Mouse (Mus musculus): Measurements from ENCODE around the gene Mboat1. TPM values are rescaled to one million over a fixed set of nuclear protein-coding genes. Genes with fewer than 3 reads are reported as not detected.

The Mboat1 gene
- polyA plus RNA-seq, 1 experiment = 1.8 TPM

- TF ChIP-seq CTCF (IDR thresholded peaks at IDR 0.05; ENCODE audit: borderline replicate concordance, extremely low read depth, insufficient read depth, insufficient read length) = no peak
- TF ChIP-seq POLR2A (IDR thresholded peaks at IDR 0.05; ENCODE audit: borderline replicate concordance, extremely low read depth, insufficient read depth, insufficient read length, poor library complexity, severe bottlenecking) = no peak
- peak; percentile 37 for DNase-seq (ENCODE audit: low read depth)
Observed at GRCm38 (mm10) chr13:30217588-30218371, 81.5 kb downstream of the Mboat1 start.

GRCm38 (mm10) chr13:30219597-30219996 lies 83.3 kb downstream of the Mboat1 start:
- TF ChIP-seq POLR2A (IDR thresholded peaks at IDR 0.05; ENCODE audit: borderline replicate concordance, extremely low read depth, insufficient read depth, insufficient read length, poor library complexity, severe bottlenecking) (no peak), CTCF (IDR thresholded peaks at IDR 0.05; ENCODE audit: borderline replicate concordance, extremely low read depth, insufficient read depth, insufficient read length) (no peak)
- DNase-seq (ENCODE audit: low read depth) = no peak

- DNase-seq (ENCODE audit: low read depth) = peak; percentile 18
- TF ChIP-seq POLR2A (IDR thresholded peaks at IDR 0.05; ENCODE audit: borderline replicate concordance, extremely low read depth, insufficient read depth, insufficient read length, poor library complexity, severe bottlenecking) = no peak
- no peak for TF ChIP-seq CTCF (IDR thresholded peaks at IDR 0.05; ENCODE audit: borderline replicate concordance, extremely low read depth, insufficient read depth, insufficient read length)
Observed at GRCm38 (mm10) chr13:30221316-30221715, 85.0 kb downstream of the Mboat1 start.

DNA sequence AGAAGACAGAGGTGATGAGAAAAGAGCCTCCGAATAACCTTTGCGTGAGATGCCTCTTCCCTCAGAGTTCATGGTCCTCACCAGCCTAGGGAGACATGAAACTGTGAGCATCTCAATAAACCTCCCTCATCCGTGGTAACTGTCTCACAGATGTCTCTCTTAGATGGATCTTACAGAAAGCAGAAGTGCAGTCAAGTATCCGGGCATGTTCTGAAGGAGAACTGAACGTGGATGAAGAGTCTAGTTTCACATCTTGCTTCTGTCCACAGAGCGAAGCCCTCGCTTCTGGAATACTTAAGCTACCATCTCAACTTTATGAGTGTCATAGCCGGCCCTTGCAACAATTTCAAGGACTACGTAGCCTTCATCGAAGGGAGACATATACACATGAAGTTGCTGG lies 87.8 kb downstream of the Mboat1 start:
- TF ChIP-seq POLR2A (IDR thresholded peaks at IDR 0.05; ENCODE audit: borderline replicate concordance, extremely low read depth, insufficient read depth, insufficient read length, poor library complexity, severe bottlenecking) (no peak), CTCF (IDR thresholded peaks at IDR 0.05; ENCODE audit: borderline replicate concordance, extremely low read depth, insufficient read depth, insufficient read length) (no peak)
- DNase-seq (ENCODE audit: low read depth) = no peak

DNA sequence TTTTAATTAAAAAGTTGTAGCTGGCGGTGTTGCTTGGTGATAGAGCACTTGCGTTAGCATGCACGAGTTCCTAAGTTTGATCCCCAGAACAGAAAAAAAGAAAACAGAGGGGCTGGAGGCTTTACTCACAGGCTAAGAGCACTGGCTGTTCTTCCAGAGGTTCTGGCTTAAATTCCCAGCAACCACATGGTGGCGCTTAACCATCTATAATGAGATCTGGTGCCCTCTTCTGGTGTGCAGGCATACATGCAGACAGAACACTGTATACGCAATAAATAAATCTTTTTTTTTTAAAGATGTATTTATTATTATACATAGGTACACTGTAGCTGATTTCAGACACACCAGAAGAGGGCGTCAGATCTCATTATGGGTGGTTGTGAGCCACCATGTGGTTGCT lies 88.4 kb downstream of the Mboat1 start:
- DNase-seq (ENCODE audit: low read depth) = no peak
- TF ChIP-seq POLR2A (IDR thresholded peaks at IDR 0.05; ENCODE audit: borderline replicate concordance, extremely low read depth, insufficient read depth, insufficient read length, poor library complexity, severe bottlenecking) = no peak
- TF ChIP-seq CTCF (IDR thresholded peaks at IDR 0.05; ENCODE audit: borderline replicate concordance, extremely low read depth, insufficient read depth, insufficient read length) = no peak

- no peak for DNase-seq (ENCODE audit: low read depth)
- no peak for TF ChIP-seq CTCF (IDR thresholded peaks at IDR 0.05; ENCODE audit: borderline replicate concordance, extremely low read depth, insufficient read depth, insufficient read length)
- TF ChIP-seq POLR2A (IDR thresholded peaks at IDR 0.05; ENCODE audit: borderline replicate concordance, extremely low read depth, insufficient read depth, insufficient read length, poor library complexity, severe bottlenecking) = no peak
Observed at GRCm38 (mm10) chr13:30228762-30229161, 92.5 kb downstream of the Mboat1 start.

- TF ChIP-seq POLR2A (IDR thresholded peaks at IDR 0.05; ENCODE audit: borderline replicate concordance, extremely low read depth, insufficient read depth, insufficient read length, poor library complexity, severe bottlenecking) (no peak), CTCF (IDR thresholded peaks at IDR 0.05; ENCODE audit: borderline replicate concordance, extremely low read depth, insufficient read depth, insufficient read length) (no peak)
- DNase-seq (ENCODE audit: low read depth) = no peak
Observed at GRCm38 (mm10) chr13:30229625-30230139, 93.4 kb downstream of the Mboat1 start.

- TF ChIP-seq POLR2A (IDR thresholded peaks at IDR 0.05; ENCODE audit: borderline replicate concordance, extremely low read depth, insufficient read depth, insufficient read length, poor library complexity, severe bottlenecking) (no peak), CTCF (IDR thresholded peaks at IDR 0.05; ENCODE audit: borderline replicate concordance, extremely low read depth, insufficient read depth, insufficient read length) (no peak)
- peak; percentile 49 for DNase-seq (ENCODE audit: low read depth)
Observed at GRCm38 (mm10) chr13:30235056-30235750, 98.9 kb downstream of the Mboat1 start.

DNA sequence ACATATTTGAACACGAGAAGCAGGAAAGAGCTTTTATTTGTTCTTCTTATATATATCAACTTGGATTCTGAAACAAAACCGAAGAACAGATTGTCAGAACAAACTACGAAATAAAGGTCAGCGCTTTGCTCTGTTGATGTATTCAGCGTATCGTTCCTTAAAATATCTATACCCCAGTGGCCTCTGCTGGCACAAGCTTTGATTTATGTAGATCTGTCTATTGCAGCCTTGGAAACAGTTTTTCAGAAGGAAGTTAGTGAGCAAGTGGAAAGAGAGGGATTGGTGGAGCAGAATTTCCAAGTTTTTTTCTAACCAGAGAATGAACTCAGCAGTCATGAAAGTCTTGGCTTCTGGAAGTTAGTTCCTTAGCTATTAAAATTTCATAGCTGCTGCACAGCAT lies 103.1 kb downstream of the Mboat1 start:
- no peak for TF ChIP-seq CTCF (IDR thresholded peaks at IDR 0.05; ENCODE audit: borderline replicate concordance, extremely low read depth, insufficient read depth, insufficient read length)
- no peak for TF ChIP-seq POLR2A (IDR thresholded peaks at IDR 0.05; ENCODE audit: borderline replicate concordance, extremely low read depth, insufficient read depth, insufficient read length, poor library complexity, severe bottlenecking)

DNA sequence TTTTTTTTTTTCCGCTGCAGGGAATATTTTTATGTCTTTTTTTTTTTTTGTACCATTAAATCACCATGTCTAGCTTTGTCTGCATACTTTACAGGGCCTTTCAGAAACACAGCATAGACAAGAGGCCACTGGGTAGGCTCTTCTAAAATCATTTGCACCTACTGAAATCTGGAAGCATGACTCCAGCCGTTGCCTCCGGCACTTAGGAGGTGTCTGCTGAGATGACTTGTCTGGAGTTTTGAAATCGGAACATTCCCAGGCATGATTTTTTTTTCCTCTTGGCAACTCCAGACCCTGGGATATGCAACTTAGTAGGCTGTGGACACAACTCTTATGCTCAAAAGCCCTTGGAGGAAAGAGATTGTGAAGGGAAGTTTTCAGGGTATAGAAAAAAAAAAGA lies 109.3 kb downstream of the Mboat1 start:
- DNase-seq (ENCODE audit: low read depth) = no peak
- TF ChIP-seq POLR2A (IDR thresholded peaks at IDR 0.05; ENCODE audit: borderline replicate concordance, extremely low read depth, insufficient read depth, insufficient read length, poor library complexity, severe bottlenecking) (no peak), CTCF (IDR thresholded peaks at IDR 0.05; ENCODE audit: borderline replicate concordance, extremely low read depth, insufficient read depth, insufficient read length) (no peak)

More for the DNA sequence above, 103.1 kb downstream of the Mboat1 start:
- DNase-seq (ENCODE audit: low read depth) = no peak

- TF ChIP-seq CTCF (IDR thresholded peaks at IDR 0.05; ENCODE audit: borderline replicate concordance, extremely low read depth, insufficient read depth, insufficient read length) (no peak), POLR2A (IDR thresholded peaks at IDR 0.05; ENCODE audit: borderline replicate concordance, extremely low read depth, insufficient read depth, insufficient read length, poor library complexity, severe bottlenecking) (no peak)
- no peak for DNase-seq (ENCODE audit: low read depth)
Observed at GRCm38 (mm10) chr13:30250341-30250905, 114.1 kb downstream of the Mboat1 start.
